Mouse (Mus musculus) CH12.LX (cell line): ENCODE measurements at regions not wholly inside any gene's neighbourhood (a gene's known extent, or its start where the extent isn't known, plus 50 kb on each side); places are given as distances from the start of the nearest gene placed in this dataset.

Experiments used
- DNase-seq: peaks from one replicate; pipeline ENCODE4 v3.0.0-alpha.2; 2013; ENCODE audit errors: extremely low read depth
- H3K27ac ChIP-seq: 2 replicates; pipeline ENCODE4 v1.5.1; 2012; ENCODE audit warnings: low read depth, mild to moderate bottlenecking, control low read depth, moderate library complexity; ENCODE audit not compliant: insufficient read depth
- H3K27me3 ChIP-seq: replicated peaks from 2 replicates; pipeline ENCODE3; 2012; ENCODE audit warnings: inconsistent platforms
- H3K36me3 ChIP-seq, 2 experiments: replicated peaks in 1 of 2; 2 replicates each; pipeline versions ENCODE3 to v1.6.1; 2012; ENCODE audit warnings: inconsistent platforms in 1 of 2, low read length in 1 of 2, mild to moderate bottlenecking in 1 of 2, mixed read lengths in 1 of 2, moderate library complexity in 1 of 2; ENCODE audit not compliant: control insufficient read depth in 1 of 2, insufficient read depth in 1 of 2
- H3K4me1 ChIP-seq, 2 experiments: 2 replicates each; pipeline ENCODE4 v1.6.1; 2012; ENCODE audit warnings: inconsistent platforms in 1 of 2, moderate library complexity in 1 of 2; ENCODE audit not compliant: insufficient read depth in 2 of 2, control insufficient read depth in 1 of 2
- H3K4me2 ChIP-seq: 2 replicates; pipeline ENCODE4 v1.6.1; 2012; ENCODE audit warnings: low read depth, mild to moderate bottlenecking, control low read depth; ENCODE audit not compliant: poor library complexity, insufficient read depth, severe bottlenecking
- H3K4me3 ChIP-seq, 3 experiments: fragments of 150-350 bp in 1 of 3; sonication (generic) in 1 of 3; replicated peaks in 1 of 3; 2 replicates each; pipeline versions ENCODE3 to v1.5.1; 2011 to 2012; ENCODE audit warnings: low read depth in 2 of 3, low read length in 2 of 3, mild to moderate bottlenecking in 2 of 3, moderate library complexity in 2 of 3, control low read depth in 1 of 3, improper control_type of control experiment in 1 of 3, inconsistent platforms in 1 of 3, mixed read lengths in 1 of 3; ENCODE audit not compliant: poor library complexity in 1 of 3
- H3K79me2 ChIP-seq: replicated peaks from 2 replicates; pipeline ENCODE4 v1.6.1; 2012; ENCODE audit warnings: mild to moderate bottlenecking, moderate library complexity; ENCODE audit not compliant: control insufficient read depth, poor library complexity, insufficient read depth, severe bottlenecking; ENCODE audit errors: extremely low read depth
- H3K9ac ChIP-seq: 2 replicates; pipeline ENCODE4 v1.6.1; 2012; ENCODE audit warnings: low read depth, mild to moderate bottlenecking, control low read depth, moderate library complexity; ENCODE audit not compliant: insufficient read depth
- H3K9me3 ChIP-seq: replicated peaks from 2 replicates; pipeline ENCODE3; 2012; ENCODE audit warnings: low read length, inconsistent platforms, mixed read lengths
- BHLHE40 ChIP-seq: IDR thresholded peaks from 2 replicates; pipeline ENCODE4 v1.6.1; 2011; ENCODE audit warnings: mild to moderate bottlenecking, low read depth, low read length, improper control_type of control experiment
- CHD2 ChIP-seq: IDR thresholded peaks from 2 replicates; pipeline ENCODE4 v1.6.1; 2011; ENCODE audit warnings: low read length, improper control_type of control experiment
- ETS1 ChIP-seq: conservative IDR thresholded peaks from 2 replicates; pipeline ENCODE4 v1.6.1; 2012; ENCODE audit warnings: low read depth, mild to moderate bottlenecking, inconsistent platforms, low read length, improper control_type of control experiment, moderate library complexity
- GABPA ChIP-seq: IDR thresholded peaks from 2 replicates; pipeline ENCODE4 v1.6.1; 2012; ENCODE audit warnings: low read depth, low read length, improper control_type of control experiment, inconsistent platforms; ENCODE audit not compliant: insufficient replicate concordance
- HCFC1 ChIP-seq: IDR thresholded peaks from 2 replicates; pipeline ENCODE4 v1.6.1; 2012; ENCODE audit warnings: low read depth, mild to moderate bottlenecking, inconsistent platforms, low read length, improper control_type of control experiment
- JUN ChIP-seq: IDR thresholded peaks from 2 replicates; pipeline ENCODE4 v1.6.1; 2011; ENCODE audit warnings: low read depth, mild to moderate bottlenecking, low read length, improper control_type of control experiment, moderate library complexity; ENCODE audit not compliant: insufficient read depth
- JUND ChIP-seq: conservative IDR thresholded peaks from 2 replicates; pipeline ENCODE4 v1.6.1; 2011; ENCODE audit warnings: low read depth, low read length, improper control_type of control experiment
- MAFK ChIP-seq: IDR thresholded peaks from 2 replicates; pipeline ENCODE4 v1.6.1; 2011; ENCODE audit warnings: low read length, improper control_type of control experiment; ENCODE audit not compliant: insufficient replicate concordance
- MAX ChIP-seq: IDR thresholded peaks from 2 replicates; pipeline ENCODE4 v1.6.1; 2011; ENCODE audit warnings: low read length, improper control_type of control experiment
- MAZ ChIP-seq: IDR thresholded peaks from 2 replicates; pipeline ENCODE4 v1.6.1; 2012; ENCODE audit warnings: low read depth, mild to moderate bottlenecking, inconsistent platforms, low read length, improper control_type of control experiment, moderate library complexity
- MXI1 ChIP-seq: IDR thresholded peaks from 2 replicates; pipeline ENCODE4 v1.6.1; 2011; ENCODE audit warnings: mild to moderate bottlenecking, low read depth, low read length, improper control_type of control experiment
- MYC ChIP-seq: IDR thresholded peaks from 2 replicates; pipeline ENCODE4 v1.6.1; 2011; ENCODE audit warnings: low read depth, mild to moderate bottlenecking, improper control_type of control experiment, low read length
- NELFE ChIP-seq: IDR thresholded peaks from 2 replicates; pipeline ENCODE4 v1.6.1; 2011; ENCODE audit warnings: low read depth, low read length, improper control_type of control experiment
- NRF1 ChIP-seq: IDR thresholded peaks from 2 replicates; pipeline ENCODE4 v1.6.1; 2014; ENCODE audit warnings: low read depth, mild to moderate bottlenecking, inconsistent platforms, low read length, improper control_type of control experiment, moderate library complexity
- PAX5 ChIP-seq: IDR thresholded peaks from 2 replicates; pipeline ENCODE4 v1.6.1; 2012; ENCODE audit warnings: low read length, inconsistent platforms, mixed read lengths
- POLR2AphosphoS2 ChIP-seq: IDR thresholded peaks from 2 replicates; pipeline ENCODE4 v1.6.1; 2011; ENCODE audit warnings: low read depth, low read length, improper control_type of control experiment
- RAD21 ChIP-seq: IDR thresholded peaks from 2 replicates; pipeline ENCODE4 v1.6.1; 2011; ENCODE audit warnings: low read depth, mild to moderate bottlenecking, low read length, improper control_type of control experiment, moderate library complexity
- SIN3A ChIP-seq: IDR thresholded peaks from 2 replicates; pipeline ENCODE4 v1.6.1; 2012; ENCODE audit warnings: low read length, improper control_type of control experiment, inconsistent platforms
- UBTF ChIP-seq: IDR thresholded peaks from 2 replicates; pipeline ENCODE4 v1.6.1; 2012; ENCODE audit warnings: low read depth, mild to moderate bottlenecking, inconsistent platforms, low read length, improper control_type of control experiment, moderate library complexity
- USF1 ChIP-seq: IDR thresholded peaks from 2 replicates; pipeline ENCODE4 v1.6.1; 2014; ENCODE audit warnings: low read depth, mild to moderate bottlenecking, inconsistent platforms, low read length, improper control_type of control experiment
- ZC3H11A ChIP-seq: IDR thresholded peaks from 2 replicates; pipeline ENCODE4 v1.6.1; 2012; ENCODE audit warnings: low read depth, mild to moderate bottlenecking, inconsistent platforms, low read length, improper control_type of control experiment
- ZKSCAN1 ChIP-seq: IDR thresholded peaks from 2 replicates; pipeline ENCODE4 v1.6.1; 2012; ENCODE audit warnings: low read depth, inconsistent platforms, low read length, improper control_type of control experiment, borderline replicate concordance
- dilution Hi-C: fragments of 300-500 bp; cut with MboI; formaldehyde crosslinking; loops from 2 replicates; pipeline ENCODE4 v1.14.3; 2020; ENCODE audit warnings: low sequenced_read_pairs; ENCODE audit not compliant: extremely low pct_unique_long_range_greater_than_20kb, extremely low pct_ligation_motif_present
- in situ Hi-C: fragments of 300-500 bp; cut with MboI; formaldehyde crosslinking; loops from 3 replicates; pipeline ENCODE4 v1.14.3; 2019; ENCODE audit warnings: low sequenced_read_pairs, low pct_ligation_motif_present, low pct_unique_long_range_greater_than_20kb, mixed read lengths

- TF ChIP-seq SIN3A (no peak), NELFE (no peak), ETS1 (no peak), ZC3H11A (no peak), BHLHE40 (no peak)
- TF ChIP-seq, all 38 proteins: peak for 0
- Histone ChIP-seq H3K9me3 (no peaks in the 10 kb centered on the region), H3K4me3 (no peak overlapping the region), H3K79me2 (no peaks in the 10 kb centered on the region), H3K9ac (no peak overlapping the region), H3K36me3 (no peaks in the 10 kb centered on the region), H3K27ac (no peak overlapping the region), H3K4me1 (no peaks in the 10 kb centered on the region), H3K4me2 (no peak overlapping the region), H3K27me3 (no peaks in the 10 kb centered on the region)
- DNase-seq = no peak
- dilution Hi-C loops = no loop called here
- in situ Hi-C loops = loop anchor here (25.0 kb wide), 1 partner anchor 192 kb away; no protein-coding TSS in a partner anchor
Measured at GRCm38 (mm10) chr1:184454381-184454780, 278.0 kb downstream of the Hlx start.

- dilution Hi-C loops = no loop called here
- Histone ChIP-seq H3K9me3 (no peaks in the 10 kb centered on the region), H3K36me3 (no peaks in the 10 kb centered on the region), H3K9ac (no peak overlapping the region), H3K79me2 (no peaks in the 10 kb centered on the region), H3K4me1 (no peaks in the 10 kb centered on the region), H3K27ac (no peak overlapping the region), H3K4me3 (no peak overlapping the region), H3K27me3 (no peaks in the 10 kb centered on the region), H3K4me2 (no peak overlapping the region)
- no peak for DNase-seq
- in situ Hi-C loops = loop anchor here (25.0 kb wide), 1 partner anchor 191 kb away; no protein-coding TSS in a partner anchor
- TF ChIP-seq MYC (no peak), GABPA (no peak), NRF1 (no peak), ETS1 (no peak), JUN (no peak), USF1 (no peak), POLR2AphosphoS2 (no peak), ZKSCAN1 (no peak), RAD21 (no peak)
Measured at GRCm38 (mm10) chr1:184453673-184454072, 278.7 kb downstream of the Hlx start.

- H3K27me3 ChIP-seq = no peaks in the 10 kb centered on the region
- DNase-seq = no peak
- no peak overlapping the region for H3K4me2 ChIP-seq
- peaks cover 0 to 2% of the 10 kb centered on the region in 2 experiments; a peak in 1 of 4 replicates for H3K4me1 ChIP-seq
- no peak overlapping the region for H3K27ac ChIP-seq
- TF ChIP-seq UBTF (no peak), RAD21 (no peak), MAX (no peak), NELFE (no peak), MAZ (no peak), MAFK (no peak), JUND (no peak), HCFC1 (no peak), BHLHE40 (no peak), MYC (no peak), MXI1 (no peak), PAX5 (no peak), SIN3A (no peak), NRF1 (no peak), CHD2 (no peak)
- no peaks in the 10 kb centered on the region for H3K79me2 ChIP-seq
- in situ Hi-C loops (loop anchor here (25.0 kb wide), 1 partner anchor 191 kb away; no protein-coding TSS in a partner anchor), dilution Hi-C loops (no loop called here)
- no peaks in the 10 kb centered on the region for H3K36me3 ChIP-seq
- no peak overlapping the region for H3K4me3 ChIP-seq
- no peak overlapping the region for H3K9ac ChIP-seq
- H3K9me3 ChIP-seq = no peaks in the 10 kb centered on the region
Measured at GRCm38 (mm10) chr1:184453061-184453460, 279.4 kb downstream of the Hlx start.
